Mouse (Mus musculus) embryonic fibroblast, embryonic 13.5 days (primary cell): ENCODE results near the gene Noct.

Experiments
- CTCF ChIP-seq: IDR thresholded peaks from 2 replicates; pipeline ENCODE4 v1.5.1; 2011; ENCODE audit warnings: mild to moderate bottlenecking, control low read depth, low read length, moderate library complexity, borderline replicate concordance; ENCODE audit not compliant: insufficient read depth
- POLR2A ChIP-seq: IDR thresholded peaks from 2 replicates; pipeline ENCODE4 v1.6.1; 2011; ENCODE audit warnings: low read depth, mild to moderate bottlenecking, control low read depth, low read length, moderate library complexity

DNA sequence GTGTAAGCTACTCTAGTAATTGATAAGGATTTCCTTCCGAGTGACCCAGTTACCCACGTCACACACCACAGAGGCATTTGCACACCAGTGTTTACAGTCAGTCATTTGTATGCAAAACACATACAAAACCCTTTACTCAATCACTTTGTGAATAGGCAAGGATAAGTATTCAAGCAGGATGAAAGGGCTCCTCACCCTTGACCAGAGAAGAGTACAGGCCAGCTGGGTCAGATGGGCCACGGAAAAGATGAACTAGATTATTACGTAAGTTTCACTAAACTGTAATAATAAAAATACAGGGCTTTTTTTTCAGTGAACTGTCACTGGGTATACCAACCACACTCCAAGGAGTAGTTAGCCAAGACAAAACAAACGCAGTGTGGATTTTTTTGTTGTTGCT lies 41.8 kb upstream of the Noct start:
- TF ChIP-seq POLR2A (no peak), CTCF (no peak)
